Mouse (Mus musculus) kidney, postnatal 36 days (tissue): Measurements from ENCODE around the gene Olfr1258.
"Not testable (repeated sequence)": the region's sequence is repeated elsewhere in the genome, so short reads cannot be mapped to it uniquely, and the experiment has no call there.

Experiments used
- DNase-seq, 2 experiments: peaks; one replicate each; pipeline ENCODE4 v3.0.0; 2021 to 2022; ENCODE audit warnings: mixed read lengths in 2 of 2

Olfr1258 gene

DNA sequence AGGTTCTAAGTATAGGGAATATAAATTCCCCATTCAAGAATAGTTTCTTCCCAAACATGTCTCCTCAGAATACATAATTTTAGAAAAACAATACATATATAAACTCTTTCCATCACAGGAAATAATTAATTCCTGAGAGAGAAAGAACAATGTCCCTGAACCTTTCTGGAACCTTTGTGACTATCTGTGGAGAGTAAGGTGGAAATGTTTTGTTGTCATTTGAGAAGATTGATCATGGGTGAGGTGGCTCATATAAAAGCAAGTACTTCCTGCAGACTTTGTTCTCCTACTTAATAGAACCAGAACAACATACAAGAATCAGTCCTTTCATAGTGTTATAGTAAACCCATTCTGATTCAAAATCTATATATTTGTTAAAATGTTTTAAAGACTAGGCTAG lies at the start of gene Olfr1258:
Olfr1258 (plus strand) TSS at position 301 of the 400 bp plus-strand sequence.
- no peak for DNase-seq

DNA sequence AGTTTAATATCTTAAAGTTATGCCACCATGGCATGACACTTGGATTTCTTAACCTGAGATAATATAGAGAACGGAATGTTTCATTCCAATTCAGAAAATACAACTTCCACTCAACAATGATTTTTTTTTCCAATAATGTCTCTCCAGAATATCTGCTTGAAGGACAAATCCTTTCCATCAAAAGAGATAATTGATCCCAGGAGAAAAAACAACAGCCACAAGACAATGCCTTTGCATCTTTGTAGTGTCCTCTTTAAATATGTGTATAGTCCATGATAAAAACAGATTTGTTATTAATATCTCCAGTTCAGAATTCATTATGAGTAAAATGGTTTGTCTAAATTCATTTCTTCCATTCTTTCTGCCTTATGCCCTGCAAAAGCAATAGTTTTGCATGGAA lies 49.0 kb upstream of the Olfr1258 start, which contains the start of gene Olfr1257:
Olfr1257 (plus strand) TSS at position 301 of the 400 bp plus-strand sequence.
- DNase-seq = no peak

DNA sequence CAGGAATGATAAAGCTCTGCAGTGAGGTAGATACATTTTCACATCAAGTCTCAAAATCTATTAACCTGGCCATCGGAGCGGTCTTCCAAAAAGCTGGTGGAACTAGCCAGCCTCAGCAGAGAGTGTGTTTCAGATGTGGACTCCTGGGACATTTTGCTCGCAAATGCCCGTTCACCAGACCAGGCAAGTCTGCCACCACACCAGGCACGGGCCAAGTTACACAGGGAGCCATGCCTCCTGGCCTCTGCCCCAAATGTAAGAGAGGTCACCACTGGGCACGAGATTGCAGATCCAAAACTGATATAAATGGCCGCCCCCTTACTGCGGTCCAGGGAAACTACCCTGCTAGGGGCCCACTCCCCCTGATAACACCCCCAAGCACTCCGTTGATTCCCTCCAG lies 14.5 kb upstream of the Olfr1258 start:
- not testable (repeated sequence) for DNase-seq

DNA sequence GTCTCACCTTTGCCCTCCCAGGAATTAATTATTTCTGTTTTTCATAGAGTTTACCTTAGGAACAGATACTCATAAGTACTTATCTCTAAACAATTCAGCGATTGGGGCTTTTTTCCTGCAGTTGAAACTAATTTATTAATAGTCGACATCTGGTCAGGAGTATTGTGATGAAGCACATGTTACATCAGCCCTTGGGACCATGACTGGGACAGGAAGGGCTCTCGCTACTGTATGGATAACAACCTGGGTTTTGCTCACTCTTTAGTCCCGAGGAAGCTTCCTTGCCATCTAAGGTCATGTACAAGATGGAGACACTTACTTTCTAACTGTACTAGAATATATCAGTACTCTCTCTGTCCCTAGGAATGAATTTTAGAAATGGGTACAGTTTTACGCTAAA lies 21.5 kb downstream of the Olfr1258 start, which contains the start of gene Olfr1259:
Olfr1259 (minus strand) TSS at position 101 of the 400 bp plus-strand sequence.
- DNase-seq = no peak

GRCm38 (mm10) chr2:89974184-89974583 lies 47.1 kb downstream of the Olfr1258 start, which contains the start of gene Olfr1260:
Gene Olfr1260 (plus strand): TSS chr2:89974340.
- no peak for DNase-seq

- no peak for DNase-seq
Observed at GRCm38 (mm10) chr2:89977709-89978108, 50.6 kb downstream of the Olfr1258 start.
